Mouse (Mus musculus) layer of hippocampus, postnatal 36 days (tissue): ENCODE data around the gene Gfra1. TPM values are rescaled to one million over a fixed set of nuclear protein-coding genes. Genes with fewer than 3 reads are reported as not detected.

Source experiments
- DNase-seq, 2 experiments: peaks; one replicate each; pipeline ENCODE4 v3.0.0; 2022
- total RNA-seq, 2 experiments: library from RNA; stranded (reverse); gene quantifications; 2 replicates each; pipeline ENCODE4 v1.2.3; 2021

Gene Gfra1
- total RNA-seq, 2 experiments from 2014 or later, result 62.0 to 64.5 TPM

- DNase-seq, result peak; percentile 41 to 60
Observed at GRCm38 (mm10) chr19:58316474-58316873, 139.2 kb downstream of the Gfra1 start.

- no peak for DNase-seq
Observed at GRCm38 (mm10) chr19:58315681-58316080, 140.0 kb downstream of the Gfra1 start.

- no peak for DNase-seq
Observed at GRCm38 (mm10) chr19:58314631-58315030, 141.1 kb downstream of the Gfra1 start.

- DNase-seq, result no peak
Observed at GRCm38 (mm10) chr19:58313785-58314184, 141.9 kb downstream of the Gfra1 start.

GRCm38 (mm10) chr19:58312492-58312891 is 143.2 kb downstream of the Gfra1 start:
- DNase-seq, result no peak

GRCm38 (mm10) chr19:58310334-58311315 is 145.1 kb downstream of the Gfra1 start:
- DNase-seq, result no peak

- DNase-seq, result no peak
Observed at GRCm38 (mm10) chr19:58309620-58310275, 146.0 kb downstream of the Gfra1 start.

GRCm38 (mm10) chr19:58301105-58301504 is 154.6 kb downstream of the Gfra1 start:
- no peak for DNase-seq

GRCm38 (mm10) chr19:58297926-58298325 is 157.8 kb downstream of the Gfra1 start:
- DNase-seq, result no peak

GRCm38 (mm10) chr19:58296842-58297190 is 158.9 kb downstream of the Gfra1 start:
- no peak for DNase-seq

- peak in 1 of 2 experiments; percentile 29 for DNase-seq
Observed at GRCm38 (mm10) chr19:58295986-58296841, 159.5 kb downstream of the Gfra1 start.

GRCm38 (mm10) chr19:58288145-58288544 is 167.6 kb downstream of the Gfra1 start:
- no peak for DNase-seq

GRCm38 (mm10) chr19:58275281-58275680 is 180.4 kb downstream of the Gfra1 start:
- DNase-seq, result no peak

- DNase-seq, result no peak
Observed at GRCm38 (mm10) chr19:58271815-58272214, 183.9 kb downstream of the Gfra1 start.

- DNase-seq, result peak in 1 of 2 experiments; percentile 26
Observed at GRCm38 (mm10) chr19:58270778-58271177, 184.9 kb downstream of the Gfra1 start.

GRCm38 (mm10) chr19:58268476-58268875 is 187.2 kb downstream of the Gfra1 start:
- DNase-seq, result no peak

GRCm38 (mm10) chr19:58266600-58266999 is 189.1 kb downstream of the Gfra1 start:
- no peak for DNase-seq

- DNase-seq, result no peak
Observed at GRCm38 (mm10) chr19:58260934-58261333, 194.8 kb downstream of the Gfra1 start.

GRCm38 (mm10) chr19:58259250-58259649 is 196.5 kb downstream of the Gfra1 start:
- no peak for DNase-seq

- DNase-seq, result no peak
Observed at GRCm38 (mm10) chr19:58256485-58256884, 199.2 kb downstream of the Gfra1 start.

GRCm38 (mm10) chr19:58255394-58255793 is 200.3 kb downstream of the Gfra1 start:
- DNase-seq, result no peak

- DNase-seq, result no peak
Observed at GRCm38 (mm10) chr19:58254172-58254571, 201.5 kb downstream of the Gfra1 start.

GRCm38 (mm10) chr19:58251698-58252097 is 204.0 kb downstream of the Gfra1 start:
- no peak for DNase-seq
